Mouse (Mus musculus) kidney, adult 8-10 months (tissue): ENCODE measurements around the gene Upk2.
A peak's percentile ranks its signal among the peaks of the same experiment; 100 is the strongest.

Source experiments
- DNase-seq, 2 experiments: peaks; one replicate each; pipeline ENCODE4 v3.0.0; 2022

Gene Upk2

DNA sequence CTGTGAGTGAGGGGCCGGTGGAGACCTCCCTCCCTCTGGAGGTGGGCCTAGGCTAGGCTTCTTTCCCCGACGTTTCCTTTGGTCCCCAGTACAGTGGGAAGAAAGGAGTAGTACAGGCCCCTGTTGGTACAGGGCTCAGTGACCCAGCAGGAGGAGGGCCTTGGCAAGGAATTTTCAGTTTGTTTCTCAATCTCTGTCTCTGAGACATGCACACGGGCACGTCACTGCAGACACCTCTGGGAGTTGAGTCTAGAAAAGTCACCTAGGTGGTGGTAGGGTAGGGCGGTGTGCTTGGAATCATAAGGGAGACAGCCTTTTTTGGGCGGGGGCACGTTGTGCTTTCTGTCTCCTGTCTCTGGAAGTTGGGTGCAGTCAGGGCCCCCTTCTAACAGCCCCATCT, 33.6 kb upstream of the Upk2 start:
- no peak for DNase-seq

DNA sequence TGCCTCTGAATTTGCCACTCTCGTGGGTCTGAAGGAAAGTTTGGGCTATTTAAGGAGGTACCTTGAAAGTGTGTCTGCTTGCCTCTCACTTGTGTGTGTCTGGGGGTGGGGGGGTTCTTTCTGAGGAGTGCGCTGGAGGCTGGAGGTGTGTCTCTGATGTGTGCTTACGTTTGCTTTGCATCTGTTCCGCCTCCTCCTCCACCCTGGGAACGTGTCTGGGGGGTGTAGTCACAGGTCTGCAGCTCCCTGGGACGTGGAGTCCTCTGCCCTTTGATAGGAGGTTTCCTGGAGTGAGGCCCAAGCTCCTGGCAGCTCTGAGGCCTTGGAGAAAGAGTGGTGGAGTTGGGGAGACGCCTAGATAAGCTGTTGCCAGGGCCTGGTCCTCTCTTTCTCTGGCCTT, 32.7 kb upstream of the Upk2 start:
- DNase-seq, result peak; percentile 86 to 88

DNA sequence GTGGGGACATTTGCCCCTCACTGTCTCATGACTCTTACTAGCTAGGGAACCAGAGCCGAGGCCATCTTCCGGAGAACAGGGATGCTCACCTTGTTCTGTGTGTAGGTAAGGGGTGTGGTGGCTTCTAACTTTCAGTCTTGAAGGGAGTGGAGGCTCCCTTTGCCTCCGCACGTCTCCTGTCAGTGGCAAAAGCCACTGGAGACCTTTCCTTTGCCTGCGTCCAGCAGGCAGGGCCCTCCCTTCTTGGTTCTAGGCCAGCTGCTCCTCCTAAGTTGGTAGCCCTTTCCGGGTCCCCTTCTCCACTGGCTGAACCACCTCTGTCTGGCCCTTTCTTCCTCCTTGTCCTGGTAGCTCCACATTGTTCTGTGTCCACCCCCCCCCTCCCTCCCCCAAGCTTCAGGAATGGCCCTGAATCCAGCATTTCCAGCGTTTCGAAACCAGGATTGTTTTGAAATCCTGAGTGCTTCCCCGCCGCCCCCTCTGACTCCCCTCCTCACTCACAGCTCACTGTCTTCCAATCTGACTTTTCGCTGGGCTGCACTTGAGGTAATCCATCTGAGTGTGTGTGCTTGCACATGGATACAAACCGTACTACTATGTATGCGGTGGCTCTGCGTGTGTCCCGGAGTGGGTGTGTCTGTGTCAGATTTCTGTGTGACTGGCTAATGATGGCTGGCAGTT, 32.1 kb upstream of the Upk2 start:
- DNase-seq, result peak in 1 of 2 experiments; percentile 66

DNA sequence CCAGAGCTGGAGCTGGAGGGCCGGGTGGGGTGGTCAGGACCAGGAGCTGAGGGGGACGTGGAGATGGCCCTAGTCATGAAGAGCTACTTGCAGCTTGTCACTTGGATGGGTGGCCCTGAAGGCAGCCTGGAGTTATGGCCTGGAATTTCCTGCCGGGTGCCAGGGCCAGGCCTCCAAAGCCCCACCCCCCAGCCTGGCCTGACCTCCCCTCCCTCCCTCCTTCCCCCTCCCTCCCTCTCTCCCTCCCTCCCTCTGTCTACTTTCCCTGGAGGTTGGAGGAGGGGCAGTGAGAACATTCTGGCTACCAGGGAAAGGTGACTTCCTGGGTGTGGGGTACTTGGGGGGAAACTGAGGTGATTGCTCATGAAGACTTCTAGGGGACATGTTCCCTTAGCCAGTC, 31.6 kb upstream of the Upk2 start:
- peak; percentile 74 to 78 for DNase-seq

- no peak for DNase-seq
Observed at GRCm38 (mm10) chr9:44485516-44486161, 30.9 kb upstream of the Upk2 start.

GRCm38 (mm10) chr9:44485105-44485515, 30.3 kb upstream of the Upk2 start:
- DNase-seq, result no peak

GRCm38 (mm10) chr9:44484311-44485104, 29.7 kb upstream of the Upk2 start:
- no peak for DNase-seq

GRCm38 (mm10) chr9:44483510-44484044, 28.8 kb upstream of the Upk2 start:
- DNase-seq, result peak; percentile 71 to 82

- no peak for DNase-seq
Observed at GRCm38 (mm10) chr9:44483041-44483509, 28.3 kb upstream of the Upk2 start.

- peak; percentile 93 for DNase-seq
Observed at GRCm38 (mm10) chr9:44482552-44482951, 27.8 kb upstream of the Upk2 start, which contains the start of gene Bcl9l. Gene Bcl9l (plus strand): TSS chr9:44482825.

GRCm38 (mm10) chr9:44482112-44482511, 27.3 kb upstream of the Upk2 start:
- no peak for DNase-seq

GRCm38 (mm10) chr9:44479628-44480428, 25.1 kb upstream of the Upk2 start:
- DNase-seq, result peak; percentile 87

DNA sequence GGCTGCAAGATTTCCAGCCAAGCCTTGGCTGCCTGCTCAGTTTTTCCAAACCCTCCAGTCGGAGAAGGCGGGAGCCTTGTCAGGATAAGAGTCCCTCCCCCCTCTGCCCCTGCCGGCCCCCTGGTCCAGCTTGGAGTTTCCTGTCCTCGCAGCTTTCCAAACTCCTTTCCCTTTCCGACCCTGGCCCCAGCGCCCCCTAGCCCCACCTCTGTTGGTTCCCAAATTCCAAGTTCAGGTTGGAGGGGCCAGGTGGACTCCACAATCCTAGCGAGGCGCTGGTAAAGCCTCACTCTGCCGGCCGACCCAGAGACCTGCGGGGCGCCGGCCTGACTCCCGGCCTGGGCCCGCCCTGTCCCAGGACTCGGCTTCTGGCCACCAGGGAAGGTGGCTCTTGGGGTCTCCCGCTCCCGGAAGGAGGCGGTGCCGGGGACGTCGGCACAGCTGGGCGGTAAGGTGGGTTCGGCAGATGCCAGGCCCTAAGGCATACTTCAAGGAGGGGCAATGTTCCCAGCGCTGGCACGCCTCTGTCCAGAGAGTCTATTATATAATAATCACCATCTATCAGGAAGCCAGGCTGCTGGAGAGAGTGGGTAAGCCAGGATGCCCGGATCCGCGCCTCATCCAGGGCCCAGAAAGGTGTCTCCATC, 24.3 kb upstream of the Upk2 start:
- peak; percentile 80 to 81 for DNase-seq

GRCm38 (mm10) chr9:44478229-44478921, 23.6 kb upstream of the Upk2 start:
- DNase-seq, result peak; percentile 61 to 71

DNA sequence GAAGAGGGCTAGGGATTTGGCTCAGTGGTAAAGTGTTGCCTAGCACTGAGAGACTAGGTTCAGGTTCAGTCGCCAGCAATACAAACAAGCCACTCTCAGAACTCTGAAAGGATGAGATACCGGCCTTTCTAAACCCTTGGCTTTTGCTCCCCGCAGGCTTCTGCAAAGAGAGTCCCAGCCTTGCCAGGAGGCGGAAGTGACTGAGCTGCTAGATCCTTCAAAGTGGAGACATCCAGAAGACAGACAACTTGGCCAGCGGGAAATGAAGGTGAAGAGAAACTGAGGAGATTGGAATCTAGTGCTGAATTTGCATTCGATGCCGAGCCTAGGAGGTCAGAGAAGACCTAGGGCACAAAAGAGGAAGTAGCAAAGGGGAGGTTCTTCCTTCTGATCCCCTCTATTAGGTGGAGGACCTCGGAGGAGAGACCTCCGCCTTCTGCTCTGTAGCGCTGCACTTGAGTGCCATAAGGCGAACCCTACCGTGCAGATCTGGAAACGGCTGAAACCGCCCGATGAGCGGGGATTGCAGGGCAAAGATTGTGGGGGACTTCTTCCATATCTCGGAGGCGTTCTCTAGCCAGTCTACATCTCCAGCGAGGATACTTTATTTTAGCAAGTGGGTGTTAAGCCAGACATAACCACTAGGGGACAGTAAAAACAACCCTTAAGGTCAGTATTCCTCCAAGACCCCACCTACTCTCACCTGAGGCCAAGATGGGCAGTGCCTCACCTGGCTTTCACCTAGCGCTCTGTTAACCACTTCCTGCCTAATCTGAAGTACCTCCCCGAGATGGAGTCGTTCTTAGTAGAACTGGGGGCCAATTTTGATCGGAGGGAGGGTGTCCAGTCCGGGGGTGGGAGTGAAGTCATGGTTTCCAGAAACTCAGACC, 22.8 kb upstream of the Upk2 start:
- peak; percentile 71 to 88 for DNase-seq

GRCm38 (mm10) chr9:44475936-44476335, 21.2 kb upstream of the Upk2 start:
- DNase-seq, result no peak

GRCm38 (mm10) chr9:44474327-44474726, 19.6 kb upstream of the Upk2 start:
- DNase-seq, result no peak

- no peak for DNase-seq
Observed at GRCm38 (mm10) chr9:44473184-44473583, 18.4 kb upstream of the Upk2 start.

- DNase-seq, result no peak
Observed at GRCm38 (mm10) chr9:44468800-44469199, 14.0 kb upstream of the Upk2 start.

DNA sequence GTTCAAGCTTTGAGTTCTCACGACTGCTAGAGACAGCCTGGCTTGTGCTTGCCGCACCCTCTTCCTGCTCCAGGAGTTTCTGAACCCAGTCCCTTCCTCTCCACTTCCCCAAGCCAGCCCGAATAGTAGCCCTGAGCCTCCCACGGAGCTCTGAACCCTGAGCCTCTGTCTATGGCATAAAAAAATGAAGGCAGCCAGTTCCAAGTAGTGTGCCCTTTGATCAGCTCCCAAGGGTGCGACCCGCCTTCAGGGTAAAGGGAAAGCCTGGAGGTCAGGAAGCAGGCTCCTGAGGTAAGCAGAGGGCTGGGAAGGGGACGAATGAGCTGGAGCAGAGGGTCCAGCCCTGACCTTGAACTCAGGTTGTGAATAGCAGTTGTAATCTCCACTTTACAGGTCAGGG, 13.4 kb upstream of the Upk2 start:
- peak; percentile 61 to 64 for DNase-seq
